Mouse (Mus musculus) cerebellum, adult (tissue): Measurements from ENCODE around the gene Myo3b.

Experiments used
- ATAC-seq: cut with Nextera tagmentation; 2 replicates; pipeline ENCODE4 v1.9.2; 2017; ENCODE audit warnings: mild to moderate bottlenecking, moderate library complexity, mixed read lengths; ENCODE audit not compliant: insufficient number of reproducible peaks, low FRiP score, low TSS enrichment

The Myo3b gene

GRCm38 (mm10) chr2:70065116-70065515, 26.2 kb downstream of the Myo3b start:
- ATAC-seq = no peak

- ATAC-seq = no peak
These were observed 26.9 kb downstream of the Myo3b start for GRCm38 (mm10) chr2:70065729-70066300.

GRCm38 (mm10) chr2:70066338-70067022, 27.6 kb downstream of the Myo3b start:
- ATAC-seq = no peak

- no peak for ATAC-seq
These were observed 30.9 kb downstream of the Myo3b start for GRCm38 (mm10) chr2:70069861-70070260.

- ATAC-seq = no peak
These were observed 44.6 kb downstream of the Myo3b start for GRCm38 (mm10) chr2:70083444-70084020.

- no peak for ATAC-seq
These were observed 52.3 kb downstream of the Myo3b start for GRCm38 (mm10) chr2:70091261-70091660.

GRCm38 (mm10) chr2:70091801-70092522, 53.0 kb downstream of the Myo3b start:
- no peak for ATAC-seq

- no peak for ATAC-seq
These were observed 53.7 kb downstream of the Myo3b start for GRCm38 (mm10) chr2:70092665-70093064.

GRCm38 (mm10) chr2:70094446-70094845, 55.5 kb downstream of the Myo3b start:
- ATAC-seq = no peak

GRCm38 (mm10) chr2:70097229-70098095, 58.5 kb downstream of the Myo3b start:
- ATAC-seq = no peak

GRCm38 (mm10) chr2:70099459-70099858, 60.5 kb downstream of the Myo3b start:
- no peak for ATAC-seq

- ATAC-seq = no peak
These were observed 66.5 kb downstream of the Myo3b start for GRCm38 (mm10) chr2:70105286-70106030.

GRCm38 (mm10) chr2:70109010-70109409, 70.1 kb downstream of the Myo3b start:
- no peak for ATAC-seq

GRCm38 (mm10) chr2:70113798-70114782, 75.2 kb downstream of the Myo3b start:
- no peak for ATAC-seq

- ATAC-seq = no peak
These were observed 79.7 kb downstream of the Myo3b start for GRCm38 (mm10) chr2:70118376-70119264.

GRCm38 (mm10) chr2:70119265-70119663, 80.3 kb downstream of the Myo3b start:
- no peak for ATAC-seq

GRCm38 (mm10) chr2:70126330-70126729, 87.4 kb downstream of the Myo3b start:
- ATAC-seq = no peak
